Mouse (Mus musculus) ES-E14 (cell line): ENCODE data around the gene Aoc2.

Experiments
- CHD2 ChIP-seq: IDR thresholded peaks from 2 replicates; pipeline ENCODE4 v1.6.1; 2014; ENCODE audit warnings: mild to moderate bottlenecking, low read depth, low read length, inconsistent platforms
- HCFC1 ChIP-seq: IDR thresholded peaks from 2 replicates; pipeline ENCODE4 v1.6.1; 2012; ENCODE audit warnings: low read length, inconsistent platforms, borderline replicate concordance; ENCODE audit not compliant: insufficient read depth
- MAFK ChIP-seq: IDR thresholded peaks from 2 replicates; pipeline ENCODE4 v1.6.1; 2014; ENCODE audit warnings: mild to moderate bottlenecking, low read depth, low read length, inconsistent platforms; ENCODE audit not compliant: insufficient read depth
- ZNF384 ChIP-seq: IDR thresholded peaks from 2 replicates; pipeline ENCODE4 v1.6.1; 2012; ENCODE audit warnings: low read depth, low read length, inconsistent platforms

DNA sequence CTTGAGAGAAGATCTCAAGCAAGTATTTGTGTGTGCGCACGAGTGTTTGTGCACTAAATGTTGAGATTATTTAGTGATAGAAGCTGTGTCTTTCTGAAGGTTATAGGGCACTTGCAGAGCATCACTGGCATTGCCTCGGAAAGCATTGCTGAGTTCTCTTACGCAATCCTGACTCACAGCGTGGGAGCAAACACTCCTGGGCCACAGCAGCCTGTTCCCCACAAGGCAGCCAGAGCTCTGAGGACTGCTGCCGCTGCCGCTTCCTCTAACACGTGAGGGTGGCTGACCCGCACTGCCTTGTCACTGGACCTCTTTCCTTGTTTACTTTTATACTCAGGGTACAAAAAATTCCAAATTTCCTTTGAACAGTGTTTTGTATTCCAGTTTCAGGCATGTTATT lies 37.6 kb upstream of the Aoc2 start:
- TF ChIP-seq ZNF384 (no peak), MAFK (no peak), CHD2 (no peak), HCFC1 (no peak)
